Mouse (Mus musculus): ENCODE results near the gene Gm8653. TPM values are rescaled to one million over a fixed set of nuclear protein-coding genes. Genes with fewer than 3 reads are reported as not detected.
"Not testable (repeated sequence)": the region's sequence is repeated elsewhere in the genome, so short reads cannot be mapped to it uniquely, and the experiment has no call there.

Gene Gm8653
- not detected for total RNA-seq (2021)
- long read RNA-seq = 0 reads

DNA sequence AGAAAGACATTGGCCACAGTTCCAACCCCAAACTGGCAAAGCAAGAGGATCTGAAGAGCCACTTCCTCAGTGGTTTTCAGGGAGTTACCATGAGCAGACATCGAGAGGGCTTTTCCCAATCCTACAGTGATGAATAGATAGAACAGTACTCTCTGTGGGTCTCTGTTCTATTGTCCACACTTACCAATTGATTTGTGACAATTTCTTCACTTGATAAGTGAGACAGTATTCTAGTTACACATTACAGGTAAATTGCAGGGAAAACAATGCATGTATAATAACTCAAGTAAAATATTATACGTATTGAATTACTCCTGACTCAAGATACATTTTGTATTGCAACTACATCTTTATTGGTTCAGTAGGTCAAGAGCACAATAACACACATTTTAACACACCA lies at the start of gene Gm8653:
Gene Gm8653 (minus strand): TSS at position 101 of the 400 bp plus-strand sequence.
- not testable (repeated sequence) for DNase-seq (ENCODE audit: low spot score in 2 of 2)

DNA sequence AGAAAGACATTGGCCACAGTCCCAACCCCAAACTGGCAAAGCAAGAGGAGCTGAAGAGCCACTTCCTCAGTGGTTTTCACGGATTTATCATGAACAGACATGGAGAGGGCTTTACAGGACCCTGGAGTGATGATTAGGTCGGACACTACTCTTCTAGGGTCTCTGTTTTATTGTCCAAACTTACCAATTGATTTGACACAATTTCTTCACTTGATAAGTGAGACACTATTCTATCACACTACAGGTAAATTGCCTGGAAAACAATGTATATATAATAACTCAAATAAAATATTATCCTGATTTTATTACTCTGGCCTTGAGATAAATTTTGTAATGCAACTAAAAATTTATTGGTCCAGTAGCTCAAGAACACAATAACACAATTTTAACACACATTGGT lies 28.3 kb upstream of the Gm8653 start, which contains the start of gene Gm8453:
Gene Gm8453 (minus strand): TSS at position 101 of the 400 bp plus-strand sequence.
- DNase-seq (ENCODE audit: low spot score in 2 of 2) = not testable (repeated sequence)

DNA sequence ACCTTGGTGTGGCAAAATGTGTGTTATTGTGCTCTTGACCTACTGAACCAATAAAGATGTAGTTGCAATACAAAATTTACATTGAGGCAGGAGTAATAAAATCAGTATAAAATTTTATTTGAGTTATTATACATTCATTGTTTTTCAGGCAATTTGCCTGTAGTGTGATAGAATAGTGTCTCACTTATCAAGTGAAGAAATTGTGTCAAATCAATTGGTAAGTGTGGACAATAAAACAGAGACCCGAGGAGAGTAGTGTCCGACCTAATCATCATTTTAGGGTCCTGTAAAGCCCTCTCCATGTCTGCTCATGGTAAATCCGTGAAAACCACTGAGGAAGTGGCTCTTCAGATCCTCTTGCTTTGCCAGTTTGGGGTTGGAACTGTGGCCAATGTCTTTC lies 12.0 kb downstream of the Gm8653 start, which contains the start of gene Vmn1r143:
Gene Vmn1r143 (plus strand): TSS at position 301 of the 400 bp plus-strand sequence.
- not testable (repeated sequence) for DNase-seq (ENCODE audit: low spot score in 2 of 2)

DNA sequence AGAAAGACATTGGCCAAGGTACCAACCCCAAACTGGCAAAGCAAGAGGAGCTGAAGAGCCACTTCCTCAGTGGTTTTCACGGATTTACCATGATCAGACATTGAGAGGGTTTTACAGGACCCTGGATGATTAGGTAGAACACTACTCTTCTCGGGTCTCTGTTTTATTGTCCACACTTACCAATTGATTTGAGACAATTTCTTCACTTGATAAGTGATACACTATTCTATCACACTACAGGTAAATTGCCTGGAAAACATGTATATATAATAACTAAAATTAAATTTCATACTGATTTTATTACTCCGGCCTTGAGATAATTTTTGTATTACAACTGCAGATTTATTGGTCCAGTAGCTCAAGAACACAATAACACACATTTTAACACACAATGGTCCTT lies 37.1 kb downstream of the Gm8653 start, which contains the start of gene Vmn1r142:
Gene Vmn1r142 (minus strand): TSS at position 101 of the 400 bp plus-strand sequence.
- not testable (repeated sequence) for DNase-seq (ENCODE audit: low spot score in 2 of 2)

Other genes with a start within 250 kb of the Gm8653 start
- gene Vmn1r137, start 206.7 kb downstream of the Gm8653 start, total RNA-seq (2021) = not detected
- not detected for gene Vmn1r138, start 172.4 kb downstream of the Gm8653 start, total RNA-seq (2021)
- gene Gm6176, start 145.0 kb downstream of the Gm8653 start, total RNA-seq (2021) = not detected
- gene Vmn1r139, start 132.2 kb downstream of the Gm8653 start, total RNA-seq (2021) = not detected
- gene Gm16451, start 83.0 kb downstream of the Gm8653 start, total RNA-seq (2021) = not detected
- gene Gm10666, start 66.5 kb downstream of the Gm8653 start, total RNA-seq (2021) = not detected
- gene Vmn1r142, start 37.2 kb downstream of the Gm8653 start, total RNA-seq (2021) = not detected
- gene Vmn1r143, start 11.9 kb downstream of the Gm8653 start, total RNA-seq (2021) = not detected
- gene Gm8453, start 28.2 kb upstream of the Gm8653 start, total RNA-seq (2021) = not detected
- not detected for gene Gm4187, start 128.5 kb upstream of the Gm8653 start, total RNA-seq (2021)
- gene Gm8660, start 169.8 kb upstream of the Gm8653 start, total RNA-seq (2021) = not detected
- gene Vmn1r148, start 212.3 kb upstream of the Gm8653 start, total RNA-seq (2021) = not detected
- not detected for gene Vmn1r149, start 237.0 kb upstream of the Gm8653 start, total RNA-seq (2021)

All from layer of hippocampus, postnatal 10 days (tissue).